Comparison of ENCODE assay signal across 8 mouse cellular contexts in the genomic region with DNA sequence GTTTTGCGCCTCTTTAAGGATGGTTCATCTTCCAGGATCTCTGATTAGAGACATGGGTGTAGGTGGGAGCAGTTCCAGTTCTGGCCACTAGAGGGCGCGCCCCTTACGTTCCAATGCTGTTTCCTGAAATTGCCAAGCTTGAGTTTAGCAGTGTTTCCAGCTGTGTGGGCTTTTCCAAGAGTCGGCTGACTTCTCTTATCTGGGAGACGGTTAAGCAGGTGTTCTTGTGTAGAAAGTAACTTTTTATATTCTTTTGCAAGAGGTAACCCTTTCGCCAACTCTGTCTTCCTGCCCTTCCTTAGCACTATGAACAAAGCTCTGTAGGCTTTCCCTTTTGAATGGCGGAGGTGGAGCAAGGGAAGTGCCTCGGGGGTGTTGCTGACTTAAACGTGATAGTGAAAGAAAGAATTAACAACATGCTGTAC. TPM values are rescaled to one million over a fixed set of nuclear protein-coding genes. Genes with fewer than 3 reads are reported as not detected.
DNase-seq lines count a peak whose midpoint lies in the region; ATAC-seq lines count a peak whose summit lies in the region.

No protein-coding gene starts in this region.

- 0 out of 2 replicates have a peak, but pooled peaks cover 2% of the 10 kb centered on the region for H3K4me1 ChIP-seq in hindbrain, embryonic 15.5 days (replicated peaks)

- H3K9me3 ChIP-seq in hindbrain, embryonic 15.5 days: no peaks in the 10 kb centered on the region

- peak; percentile 74 to 85 for DNase-seq in cerebellum, postnatal 4 days (ENCODE audit: low spot score in 2 of 2)
- peak; percentile 83 to 92 for DNase-seq in frontal cortex, postnatal 36 days (ENCODE audit: low spot score in 2 of 2)
- peak; percentile 66 to 74 for DNase-seq in layer of hippocampus, postnatal 36 days
- DNase-seq in lung, postnatal 36 days: peak; percentile 87
- DNase-seq in retina, postnatal 1 day: peak; percentile 78
- DNase-seq in thymus, postnatal 4 days: peak; percentile 84

- peak overlapping the region; percentile 17; the same call in 1 of the 2 replicates for H3K4me3 ChIP-seq in hindbrain, embryonic 15.5 days

- no peak overlapping the region for H3K27ac ChIP-seq in hindbrain, embryonic 15.5 days (replicated peaks)

- H3K36me3 ChIP-seq in hindbrain, embryonic 15.5 days: peaks cover 26% of the 10 kb centered on the region

- no peaks in the 10 kb centered on the region for H3K27me3 ChIP-seq in hindbrain, embryonic 15.5 days

- 13% methylated on average over 10 of the region's 10 CpGs for WGBS in hindbrain, embryonic 15.5 days

- no peak overlapping the region for H3K9ac ChIP-seq in hindbrain, embryonic 15.5 days

- peak overlapping the region; percentile 41 for H3K4me2 ChIP-seq in hindbrain, embryonic 15.5 days

- ATAC-seq in activated CD4-positive, CD25-positive, alpha-beta regulatory T cell, adult 4 months: peak; percentile 92
- peak; percentile 72 for ATAC-seq in hindbrain, embryonic 15.5 days (ENCODE audit: low FRiP score, low read depth)

RNA-seq across cellular contexts. Expression of gene Tm2d3, which starts 13.9 kb away (rescaled TPM):
- 100 to 1,000 TPM in 1 of 2 experiments, 10 to 100 TPM in 1; 99.1 to 101 TPM for polyA plus RNA-seq in activated CD4-positive, CD25-positive, alpha-beta regulatory T cell, adult 4 months (2017; shearing (Covaris generic))
- 80.9 and 82.5 TPM in 2 replicates for polyA plus RNA-seq in hindbrain, embryonic 15.5 days (2015; fragmentation: Nextera tagmentation; extraction: Ambion mirVana)
- total RNA-seq in layer of hippocampus, postnatal 36 days (2021): 10 to 100 TPM; 45.2 to 51.5 TPM
